Mouse (Mus musculus) G1E (cell line): ENCODE results near the gene Dusp16. TPM values are rescaled to one million over a fixed set of nuclear protein-coding genes. Genes with fewer than 3 reads are reported as not detected.

Source experiments
- ATAC-seq: 2 replicates; pipeline ENCODE4 v1.8.0; 2016; ENCODE audit warnings: mild to moderate bottlenecking; ENCODE audit not compliant: insufficient number of reproducible peaks, poor library complexity, low FRiP score, severe bottlenecking; ENCODE audit errors: extremely low read depth
- DNase-seq: peaks from one replicate; pipeline ENCODE4 v3.0.0; 2012; ENCODE audit warnings: low spot score
- H3K27me3 ChIP-seq: 2 replicates; pipeline ENCODE4 v1.6.1; 2012; ENCODE audit warnings: mild to moderate bottlenecking, low read length, inconsistent platforms; ENCODE audit not compliant: insufficient read depth
- H3K36me3 ChIP-seq: replicated peaks from 2 replicates; pipeline ENCODE3; 2012; ENCODE audit warnings: mild to moderate bottlenecking, inconsistent platforms
- H3K4me1 ChIP-seq: 2 replicates; pipeline ENCODE4 v1.6.1; 2012; ENCODE audit warnings: low read depth, low read length, inconsistent platforms, mixed read lengths; ENCODE audit not compliant: insufficient read depth
- H3K4me3 ChIP-seq: 2 replicates; pipeline ENCODE4 v1.5.1; 2012; ENCODE audit warnings: low read depth, mild to moderate bottlenecking, inconsistent platforms, low read length, moderate library complexity, mixed read lengths
- H3K9me3 ChIP-seq: replicated peaks from 2 replicates; pipeline ENCODE4 v1.6.1; 2012; ENCODE audit warnings: inconsistent platforms
- CTCF ChIP-seq: IDR thresholded peaks from 2 replicates; pipeline ENCODE4 v1.5.1; 2012; ENCODE audit warnings: low read depth, low read length, inconsistent platforms, mixed read lengths
- GATA1 ChIP-seq: IDR thresholded peaks from 2 replicates; pipeline ENCODE4 v1.6.1; 2012; ENCODE audit warnings: borderline replicate concordance, low read length, inconsistent platforms, mixed read lengths
- GATA2 ChIP-seq: IDR thresholded peaks from 2 replicates; pipeline ENCODE4 v1.6.1; 2012; ENCODE audit warnings: low read depth, low read length, inconsistent platforms, borderline replicate concordance
- POLR2AphosphoS5 ChIP-seq: IDR thresholded peaks from 2 replicates; pipeline ENCODE4 v1.6.1; 2012; ENCODE audit warnings: low read depth, low read length, inconsistent platforms; ENCODE audit not compliant: insufficient replicate concordance
- TAL1 ChIP-seq: conservative IDR thresholded peaks from 2 replicates; pipeline ENCODE4 v1.6.1; 2012; ENCODE audit warnings: low read depth, low read length, inconsistent platforms, mixed read lengths
- polyA plus RNA-seq: library from polyadenylated mRNA; stranded (reverse); fragments of >175 nt; gene quantifications from 2 replicates; pipeline ENCODE4 v1.2.3, GENCODE M21; 2012
- total RNA-seq, 2 experiments: library from RNA; stranded (forward) in 1 of 2; stranded (reverse) in 1 of 2; fragments of 200-1000 nt in 1 of 2; fragments of >200 nt in 1 of 2; fragmentation: Nextera tagmentation in 1 of 2; gene quantifications; 2 replicates each; pipeline ENCODE4 v1.2.3; 2014 to 2017

The Dusp16 gene
- total and polyA plus RNA-seq, 3 experiments, result 5.2 to 55.5 (median 15.0) TPM

- TF ChIP-seq TAL1 (no peak), GATA2 (no peak), GATA1 (no peak), POLR2AphosphoS5 (no peak), CTCF (peak; percentile 85)
These were observed 1.6 kb upstream of the Dusp16 start for GRCm38 (mm10) chr6:134793911-134794520.

DNA sequence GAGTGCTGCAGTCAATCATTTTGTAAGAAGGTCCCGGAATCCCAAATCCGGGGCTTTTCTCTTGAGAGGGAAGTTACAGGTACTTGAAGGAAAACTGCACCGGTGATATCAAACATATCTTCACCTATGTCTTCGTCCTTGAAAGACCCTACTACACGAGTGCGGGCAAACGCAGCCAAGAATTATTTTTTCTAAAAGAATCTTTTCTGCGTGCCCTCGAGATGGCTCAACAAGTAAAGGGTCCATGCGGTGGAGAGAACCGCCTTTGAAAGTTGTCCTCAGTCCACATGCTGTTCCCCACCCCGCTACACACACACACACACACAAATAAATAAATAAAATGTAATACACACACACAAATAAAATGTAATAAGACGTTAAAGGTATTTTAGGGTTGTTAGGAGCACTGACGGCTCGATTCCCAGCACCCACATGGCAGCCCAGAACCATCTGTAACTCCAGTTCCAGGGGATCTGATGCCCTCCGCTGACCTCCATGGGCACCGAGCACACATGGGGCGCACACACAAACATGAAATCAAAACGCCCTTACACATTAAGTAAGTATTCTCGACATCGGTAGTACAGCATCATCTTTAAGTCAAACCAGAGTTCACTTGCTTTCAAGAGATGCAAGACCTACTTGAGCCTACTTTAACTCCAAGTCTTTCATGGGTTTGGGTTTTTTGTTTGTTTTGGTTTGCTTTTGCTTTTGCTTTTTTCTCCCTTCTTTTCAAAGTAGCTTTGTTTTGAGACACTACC is 801 bp upstream of the Dusp16 start:
- ATAC-seq (no peak), DNase-seq (no peak)
- peaks cover 3% of the 10 kb centered on the region for H3K36me3 ChIP-seq
- H3K27me3 ChIP-seq, result no peaks in the 10 kb centered on the region
- peak overlapping the region; percentile 85 for H3K4me3 ChIP-seq
- no peaks in the 10 kb centered on the region for H3K9me3 ChIP-seq
- peaks cover 44% of the 10 kb centered on the region for H3K4me1 ChIP-seq
- TF ChIP-seq GATA2 (no peak), TAL1 (no peak)

More at GRCm38 (mm10) chr6:134793911-134794520, 1.6 kb upstream of the Dusp16 start:
- Histone ChIP-seq H3K4me1 (peaks cover 43% of the 10 kb centered on the region), H3K36me3 (peaks cover under 1% of the 10 kb centered on the region), H3K9me3 (no peaks in the 10 kb centered on the region), H3K27me3 (no peaks in the 10 kb centered on the region), H3K4me3 (peak overlapping the region; percentile 2; the same call in 1 of the 2 replicates)
- DNase-seq (peak; percentile 44), ATAC-seq (peak; percentile 54; the same call in 1 of the 2 replicates)

GRCm38 (mm10) chr6:134791251-134792118 is 940 bp downstream of the Dusp16 start:
- ATAC-seq (peak; percentile 47), DNase-seq (peak; percentile 23)
- H3K36me3 ChIP-seq, result peaks cover 8% of the 10 kb centered on the region
- H3K4me3 ChIP-seq, result peak overlapping the region; percentile 85
- peaks cover 47% of the 10 kb centered on the region for H3K4me1 ChIP-seq
- TF ChIP-seq TAL1 (no peak), POLR2AphosphoS5 (no peak), CTCF (no peak), GATA2 (no peak), GATA1 (no peak)
- H3K27me3 ChIP-seq, result no peaks in the 10 kb centered on the region
- H3K9me3 ChIP-seq, result no peaks in the 10 kb centered on the region

DNA sequence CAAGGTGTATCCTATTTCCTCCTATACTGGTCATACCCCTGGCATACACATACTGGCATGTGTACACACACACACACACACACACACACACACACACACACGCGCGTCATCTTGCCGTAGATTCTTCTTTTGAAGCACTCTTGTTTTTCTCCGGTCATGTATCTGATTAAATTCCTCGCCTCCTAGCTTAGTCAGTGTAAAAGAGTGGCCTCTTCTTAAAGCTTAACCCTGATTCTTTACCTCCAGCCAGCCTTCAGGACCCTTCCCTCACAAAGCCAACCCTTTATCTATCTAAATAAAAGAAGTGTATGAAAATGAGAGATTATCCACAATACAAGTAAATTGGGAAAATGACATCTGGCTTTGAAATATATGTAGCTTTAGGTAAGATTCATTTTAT is 3.3 kb downstream of the Dusp16 start:
- ATAC-seq (no peak), DNase-seq (no peak)
- Histone ChIP-seq H3K4me1 (peaks cover 36% of the 10 kb centered on the region), H3K27me3 (no peaks in the 10 kb centered on the region), H3K4me3 (no peak overlapping the region), H3K36me3 (peaks cover 8% of the 10 kb centered on the region), H3K9me3 (no peaks in the 10 kb centered on the region)
- TF ChIP-seq TAL1 (no peak), GATA2 (no peak), CTCF (no peak), POLR2AphosphoS5 (no peak), GATA1 (no peak)

DNA sequence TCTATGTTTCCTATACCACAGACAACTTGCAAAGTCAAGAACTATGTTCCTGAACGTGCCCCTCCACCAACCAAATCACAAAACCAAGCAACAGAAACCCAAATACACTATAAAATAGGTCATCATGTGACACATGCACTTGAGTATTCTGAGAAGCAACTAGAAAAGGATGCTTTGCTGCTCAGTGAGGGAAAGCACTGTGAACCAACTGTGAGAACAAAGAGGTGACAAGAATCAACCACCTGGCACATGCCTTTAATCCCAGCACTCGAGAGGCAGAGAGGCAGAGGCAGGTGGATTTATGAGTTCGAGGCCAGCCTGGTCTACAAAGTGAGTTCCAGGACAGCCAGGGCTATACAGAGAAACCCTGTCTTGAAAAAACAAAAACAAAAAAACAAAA is 6.0 kb downstream of the Dusp16 start:
- DNase-seq (no peak), ATAC-seq (no peak)
- no peak overlapping the region for H3K4me3 ChIP-seq
- peaks cover 38% of the 10 kb centered on the region for H3K4me1 ChIP-seq
- no peaks in the 10 kb centered on the region for H3K9me3 ChIP-seq
- peaks cover 15% of the 10 kb centered on the region for H3K36me3 ChIP-seq
- TF ChIP-seq GATA2, result no peak
- TF ChIP-seq CTCF, result no peak
- TF ChIP-seq POLR2AphosphoS5, result no peak
- TF ChIP-seq TAL1, result no peak
- TF ChIP-seq GATA1, result no peak
- no peaks in the 10 kb centered on the region for H3K27me3 ChIP-seq

GRCm38 (mm10) chr6:134782900-134783299 is 9.5 kb downstream of the Dusp16 start:
- H3K4me1 ChIP-seq, result peaks cover 24% of the 10 kb centered on the region
- H3K9me3 ChIP-seq, result no peaks in the 10 kb centered on the region
- H3K27me3 ChIP-seq, result no peaks in the 10 kb centered on the region
- H3K4me3 ChIP-seq, result no peak overlapping the region
- TF ChIP-seq TAL1 (no peak), GATA1 (no peak), CTCF (no peak), GATA2 (no peak), POLR2AphosphoS5 (no peak)
- no peak for DNase-seq
- H3K36me3 ChIP-seq, result peaks cover 11% of the 10 kb centered on the region
- ATAC-seq, result no peak
